Mouse (Mus musculus): ENCODE results near the gene Gm20388.

- TF ChIP-seq POLR2A (IDR thresholded peaks at IDR 0.05; ENCODE audit: extremely low read depth, insufficient read depth, low read length) (no peak), CTCF (IDR thresholded peaks at IDR 0.05; ENCODE audit: extremely low read depth, insufficient read depth, low read length) (no peak)
These were observed 2014.0 kb downstream of the Gm20388 start for GRCm38 (mm10) chr8:121924681-121925080.

Data from cortical plate, adult 2 months (tissue).